Mouse (Mus musculus) MEL (cell line): ENCODE results near the gene Lyz1. TPM values are rescaled to one million over a fixed set of nuclear protein-coding genes. Genes with fewer than 3 reads are reported as not detected.
"Not testable (repeated sequence)": the region's sequence is repeated elsewhere in the genome, so short reads cannot be mapped to it uniquely, and the experiment has no call there.

Experiments used
- DNase-seq: peaks from one replicate; pipeline ENCODE4 v3.0.0; 2011; ENCODE audit warnings: low read depth, low spot score
- H3K27ac ChIP-seq: 2 replicates; pipeline ENCODE4 v1.5.1; 2012; ENCODE audit warnings: low read depth, mild to moderate bottlenecking, control low read depth, low read length, moderate library complexity; ENCODE audit not compliant: control insufficient read depth
- H3K27me3 ChIP-seq, 2 experiments: fragments of 150-350 bp in 1 of 2; sonication (generic) in 1 of 2; 2 replicates each; pipeline ENCODE4 v1.6.1; 2012; ENCODE audit warnings: low read length in 2 of 2, mild to moderate bottlenecking in 2 of 2, improper control_type of control experiment in 1 of 2, moderate library complexity in 1 of 2; ENCODE audit not compliant: insufficient read depth in 2 of 2, control insufficient read depth in 1 of 2
- H3K36me3 ChIP-seq, 2 experiments: 2 replicates each; pipeline ENCODE4 v1.6.1; 2012 to 2014; ENCODE audit warnings: low read length in 2 of 2, improper control_type of control experiment in 1 of 2, inconsistent platforms in 1 of 2, mild to moderate bottlenecking in 1 of 2; ENCODE audit not compliant: insufficient read depth in 2 of 2, control insufficient read depth in 1 of 2
- H3K4me1 ChIP-seq, 2 experiments: fragments of 150-350 bp in 1 of 2; sonication (generic) in 1 of 2; 2 replicates each; pipeline ENCODE4 v1.6.1; 2012; ENCODE audit warnings: low read length in 2 of 2, improper control_type of control experiment in 1 of 2, mild to moderate bottlenecking in 1 of 2; ENCODE audit not compliant: insufficient read depth in 2 of 2, control insufficient read depth in 1 of 2
- H3K4me3 ChIP-seq, 2 experiments: fragments of 150-350 bp in 1 of 2; sonication (generic) in 1 of 2; 2 replicates each; pipeline ENCODE4 v1.5.1; 2012; ENCODE audit warnings: low read depth in 2 of 2, low read length in 2 of 2, mild to moderate bottlenecking in 2 of 2, moderate library complexity in 2 of 2, control low read depth in 1 of 2, improper control_type of control experiment in 1 of 2; ENCODE audit not compliant: control insufficient read depth in 1 of 2, insufficient read depth in 1 of 2
- H3K79me2 ChIP-seq: 2 replicates; pipeline ENCODE4 v1.6.1; 2012; ENCODE audit warnings: mild to moderate bottlenecking, low read length, moderate library complexity; ENCODE audit not compliant: control insufficient read depth, poor library complexity, insufficient read depth
- H3K9ac ChIP-seq: 2 replicates; pipeline ENCODE4 v1.6.1; 2012; ENCODE audit warnings: low read depth, mild to moderate bottlenecking, control low read depth, low read length, moderate library complexity; ENCODE audit not compliant: control insufficient read depth, poor library complexity, severe bottlenecking
- H3K9me3 ChIP-seq: fragments of 150-350 bp; sonication (generic); replicated peaks from 2 replicates; pipeline ENCODE4 v1.6.1; 2012; ENCODE audit warnings: mild to moderate bottlenecking, low read length, improper control_type of control experiment, moderate library complexity; ENCODE audit not compliant: insufficient read depth
- BHLHE40 ChIP-seq: IDR thresholded peaks from 2 replicates; pipeline ENCODE4 v1.6.1; 2012; ENCODE audit warnings: low read depth, mild to moderate bottlenecking, inconsistent platforms, low read length, improper control_type of control experiment, borderline replicate concordance
- CHD1 ChIP-seq: IDR thresholded peaks from 2 replicates; pipeline ENCODE4 v1.6.1; 2012; ENCODE audit warnings: low read depth, mild to moderate bottlenecking, inconsistent platforms, low read length, improper control_type of control experiment
- CHD2 ChIP-seq: IDR thresholded peaks from 2 replicates; pipeline ENCODE4 v1.6.1; 2011; ENCODE audit warnings: low read length, improper control_type of control experiment
- E2F4 ChIP-seq: IDR thresholded peaks from 2 replicates; pipeline ENCODE4 v1.6.1; 2011; ENCODE audit warnings: low read depth, low read length, improper control_type of control experiment, borderline replicate concordance
- ETS1 ChIP-seq: IDR thresholded peaks from 2 replicates; pipeline ENCODE4 v1.6.1; 2012; ENCODE audit warnings: low read depth, mild to moderate bottlenecking, inconsistent platforms, low read length, improper control_type of control experiment, moderate library complexity
- GATA1 ChIP-seq: IDR thresholded peaks from 2 replicates; pipeline ENCODE4 v1.6.1; 2011; ENCODE audit warnings: low read depth, low read length, improper control_type of control experiment
- HCFC1 ChIP-seq: IDR thresholded peaks from 2 replicates; pipeline ENCODE4 v1.6.1; 2012; ENCODE audit warnings: low read depth, mild to moderate bottlenecking, inconsistent platforms, low read length, improper control_type of control experiment, moderate library complexity
- MAFK ChIP-seq: IDR thresholded peaks from 2 replicates; pipeline ENCODE4 v1.6.1; 2011; ENCODE audit warnings: low read depth, mild to moderate bottlenecking, low read length, improper control_type of control experiment, borderline replicate concordance
- MEF2A ChIP-seq: IDR thresholded peaks from 2 replicates; pipeline ENCODE4 v1.6.1; 2014; ENCODE audit warnings: low read depth, mild to moderate bottlenecking, inconsistent platforms, low read length, improper control_type of control experiment; ENCODE audit not compliant: poor library complexity, insufficient replicate concordance, severe bottlenecking; ENCODE audit errors: extremely low read depth
- MXI1 ChIP-seq: IDR thresholded peaks from 2 replicates; pipeline ENCODE4 v1.6.1; 2011; ENCODE audit warnings: mild to moderate bottlenecking, low read depth, low read length, improper control_type of control experiment
- MYC ChIP-seq: IDR thresholded peaks from 2 replicates; pipeline ENCODE4 v1.6.1; 2011; ENCODE audit warnings: low read depth, mild to moderate bottlenecking, low read length, improper control_type of control experiment, moderate library complexity
- NELFE ChIP-seq: IDR thresholded peaks from 2 replicates; pipeline ENCODE4 v1.6.1; 2011; ENCODE audit warnings: low read depth, low read length, improper control_type of control experiment
- NRF1 ChIP-seq: IDR thresholded peaks from 2 replicates; pipeline ENCODE4 v1.6.1; 2014; ENCODE audit warnings: low read depth, mild to moderate bottlenecking, inconsistent platforms, low read length, improper control_type of control experiment, moderate library complexity; ENCODE audit not compliant: poor library complexity, insufficient read depth, severe bottlenecking
- POLR2AphosphoS2 ChIP-seq: IDR thresholded peaks from 2 replicates; pipeline ENCODE4 v1.6.1; 2011; ENCODE audit warnings: low read length, improper control_type of control experiment
- RCOR1 ChIP-seq: IDR thresholded peaks from 2 replicates; pipeline ENCODE4 v1.6.1; 2012; ENCODE audit warnings: low read depth, mild to moderate bottlenecking, inconsistent platforms, low read length, improper control_type of control experiment
- SMC3 ChIP-seq: IDR thresholded peaks from 2 replicates; pipeline ENCODE4 v1.6.1; 2011; ENCODE audit warnings: low read depth, low read length, improper control_type of control experiment
- TCF12 ChIP-seq: IDR thresholded peaks from 2 replicates; pipeline ENCODE4 v1.6.1; 2014; ENCODE audit warnings: low read depth, mild to moderate bottlenecking, inconsistent platforms, low read length, improper control_type of control experiment, moderate library complexity
- USF1 ChIP-seq: IDR thresholded peaks from 2 replicates; pipeline ENCODE4 v1.6.1; 2014; ENCODE audit warnings: low read depth, mild to moderate bottlenecking, inconsistent platforms, low read length, improper control_type of control experiment, moderate library complexity
- USF2 ChIP-seq, 2 experiments: IDR thresholded peaks; 2 replicates each; pipeline ENCODE4 v1.6.1; 2011 to 2012; ENCODE audit warnings: improper control_type of control experiment in 2 of 2, low read length in 2 of 2, borderline replicate concordance in 1 of 2, inconsistent platforms in 1 of 2, low read depth in 1 of 2, mild to moderate bottlenecking in 1 of 2; ENCODE audit not compliant: insufficient read depth in 1 of 2
- polyA plus RNA-seq, 2 experiments: library from polyadenylated mRNA; stranded (reverse) in 1 of 2; unstranded in 1 of 2; fragments of >175 nt in 1 of 2; fragments of >200 nt in 1 of 2; gene quantifications; 2 replicates each; pipeline versions ENCODE4 v1.2.1 to v1.2.4; 2012; ENCODE audit warnings: low replicate concordance in 2 of 2, low read depth in 1 of 2; ENCODE audit not compliant: insufficient read length in 2 of 2, insufficient read depth in 1 of 2, missing spikeins in 1 of 2
- total RNA-seq: library from RNA; depleted of rRNA; stranded (reverse); fragments of 300-350 nt; gene quantifications from 2 replicates; pipeline ENCODE4 v1.2.3, GENCODE M21; 2012

Gene Lyz1
- total and polyA plus RNA-seq, 3 experiments: not detected

DNA sequence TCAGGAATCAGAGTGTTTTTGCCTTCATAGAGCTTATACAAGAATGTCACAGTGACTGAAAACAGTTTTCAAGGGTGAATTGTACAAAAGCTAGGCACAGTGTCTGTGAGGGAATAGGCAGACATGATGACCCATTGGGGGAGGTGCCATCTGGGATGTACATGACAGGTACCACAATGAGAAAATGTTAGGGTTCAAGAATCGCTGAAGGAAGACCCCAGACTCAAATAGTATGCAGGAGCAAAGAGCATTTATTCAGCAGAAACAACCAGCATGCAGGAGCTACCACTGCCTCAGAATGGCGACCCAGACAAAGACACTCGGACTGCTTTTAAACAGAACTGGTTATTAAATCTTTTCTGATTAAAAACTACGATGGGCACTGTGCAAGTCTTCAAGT is 6.4 kb upstream of the Lyz1 start:
- no peak overlapping the region for H3K9ac ChIP-seq
- TF ChIP-seq CHD2 (no peak), BHLHE40 (no peak), USF1 (no peak), POLR2AphosphoS2 (no peak), NRF1 (no peak), ETS1 (no peak), MXI1 (no peak), CHD1 (no peak), MAFK (no peak), NELFE (no peak), E2F4 (no peak), HCFC1 (no peak), GATA1 (no peak), USF2 (IDR thresholded peaks at IDR 0.05; ENCODE audit: borderline replicate concordance in 1 of 2, insufficient read depth in 1 of 2, low read depth in 1 of 2, low read length in 2 of 2) (no peak), SMC3 (no peak), MEF2A (no peak), RCOR1 (no peak)
- TF ChIP-seq, all 39 proteins: peak for 0
- H3K79me2 ChIP-seq: no peaks in the 10 kb centered on the region
- H3K36me3 ChIP-seq: peaks cover 0 to 19% of the 10 kb centered on the region in 2 experiments; a peak in 2 of 4 replicates
- peaks cover 11 to 15% of the 10 kb centered on the region in 2 experiments; a peak in 3 of 4 replicates for H3K4me1 ChIP-seq
- no peaks in the 10 kb centered on the region for H3K9me3 ChIP-seq
- peaks cover 2 to 6% of the 10 kb centered on the region in 2 experiments for H3K27me3 ChIP-seq
- no peak overlapping the region for H3K4me3 ChIP-seq
- DNase-seq: no peak
- no peak overlapping the region for H3K27ac ChIP-seq

DNA sequence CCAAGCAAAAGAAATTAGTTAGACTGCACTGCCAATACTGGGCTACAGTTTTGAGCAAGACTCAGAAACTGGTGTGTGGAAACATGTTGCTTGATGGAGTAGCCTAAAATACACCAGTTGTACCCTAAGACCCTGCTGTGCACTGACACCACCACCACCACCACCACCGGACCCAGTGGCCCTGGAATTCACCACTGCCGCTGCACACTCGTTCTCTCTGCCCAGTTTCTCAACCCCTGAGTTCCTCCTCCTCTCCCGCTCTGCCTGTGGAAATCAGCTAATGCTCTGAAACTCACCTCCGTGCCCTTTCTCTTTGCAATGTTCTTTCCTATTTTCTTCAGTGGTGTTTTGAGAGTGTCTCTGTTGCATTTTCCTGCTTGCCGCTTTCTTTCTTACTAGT is 5.7 kb upstream of the Lyz1 start:
- Histone ChIP-seq H3K27ac (no peak overlapping the region), H3K9ac (no peak overlapping the region), H3K27me3 (peaks cover 2 to 8% of the 10 kb centered on the region in 2 experiments), H3K9me3 (no peaks in the 10 kb centered on the region), H3K79me2 (no peaks in the 10 kb centered on the region), H3K4me1 (peaks cover 11 to 15% of the 10 kb centered on the region in 2 experiments; a peak in 3 of 4 replicates), H3K36me3 (peaks cover 0 to 19% of the 10 kb centered on the region in 2 experiments; a peak in 2 of 4 replicates), H3K4me3 (no peak overlapping the region)
- TF ChIP-seq TCF12 (no peak), MYC (no peak), NRF1 (no peak), MAFK (no peak)
- DNase-seq: no peak

DNA sequence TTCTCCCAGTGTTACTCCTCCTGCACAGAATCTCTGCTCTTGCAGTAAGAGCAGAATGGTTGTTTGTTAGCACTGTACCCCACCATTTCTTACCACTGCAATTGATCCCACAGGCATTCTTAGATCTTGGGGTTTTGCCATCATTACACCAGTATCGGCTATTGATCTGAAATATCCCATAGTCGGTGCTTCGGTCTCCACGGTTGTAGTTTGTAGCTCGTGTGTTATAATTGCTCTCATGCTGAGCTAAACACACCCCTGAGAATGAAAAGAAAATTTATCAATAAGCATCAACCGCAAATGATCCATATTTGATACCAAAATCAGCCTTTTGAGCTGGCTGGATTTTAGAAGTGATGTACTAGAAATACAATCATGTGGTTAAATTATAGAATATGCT is 1.7 kb downstream of the Lyz1 start:
- H3K27ac ChIP-seq, DNase-seq, H3K36me3 ChIP-seq, H3K4me1 ChIP-seq, H3K9ac ChIP-seq, H3K4me3 ChIP-seq, H3K9me3 ChIP-seq, H3K79me2 ChIP-seq: not testable (repeated sequence)
- H3K27me3 ChIP-seq: peaks cover 8 to 18% of the 10 kb centered on the region in 2 experiments
